Mouse (Mus musculus) right cerebral cortex, postnatal 25 days (tissue): ENCODE data around the gene Necab3.

Experiments used
- DNase-seq: peaks from one replicate; pipeline ENCODE4 v3.0.0; 2022

Gene Necab3

DNA sequence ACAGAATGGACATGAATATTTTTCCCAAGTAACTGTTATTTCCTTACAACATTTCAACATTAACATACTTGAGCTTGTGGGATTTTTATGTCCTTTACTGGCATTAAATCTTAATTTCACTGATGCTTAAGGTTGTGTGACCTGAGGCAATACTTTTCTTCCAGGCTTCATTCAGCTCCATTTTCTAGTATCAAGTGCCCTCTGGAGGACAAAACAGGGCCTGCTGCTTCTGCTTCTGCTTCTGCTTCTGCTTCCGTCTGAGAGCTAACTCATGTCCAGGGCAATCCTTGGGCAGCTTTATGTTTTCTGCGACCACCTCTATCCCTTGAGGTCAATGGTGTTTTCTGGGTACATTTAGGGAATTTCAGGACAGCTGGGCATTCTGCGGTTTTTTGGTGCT, 19.0 kb downstream of the Necab3 start:
- DNase-seq = no peak

DNA sequence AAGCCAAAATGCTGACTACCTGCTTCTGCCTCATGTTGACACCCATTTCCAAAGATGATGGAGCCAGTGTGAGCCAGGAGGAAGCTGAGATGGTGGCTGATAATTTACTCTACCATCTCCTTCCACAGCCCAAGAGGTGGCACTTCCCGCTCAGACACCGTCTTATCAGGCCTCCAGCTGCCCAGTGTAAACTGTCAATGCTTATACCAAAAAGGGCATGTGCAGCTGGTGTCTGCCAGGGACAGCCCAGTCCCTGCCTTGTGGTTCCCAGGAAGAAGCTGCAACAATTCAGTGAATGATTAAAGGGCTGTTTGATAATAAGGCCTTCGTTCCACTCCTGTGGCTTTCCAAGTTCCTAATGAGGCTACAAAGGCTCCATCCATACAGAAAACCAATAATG, 20.0 kb downstream of the Necab3 start:
- DNase-seq = no peak

DNA sequence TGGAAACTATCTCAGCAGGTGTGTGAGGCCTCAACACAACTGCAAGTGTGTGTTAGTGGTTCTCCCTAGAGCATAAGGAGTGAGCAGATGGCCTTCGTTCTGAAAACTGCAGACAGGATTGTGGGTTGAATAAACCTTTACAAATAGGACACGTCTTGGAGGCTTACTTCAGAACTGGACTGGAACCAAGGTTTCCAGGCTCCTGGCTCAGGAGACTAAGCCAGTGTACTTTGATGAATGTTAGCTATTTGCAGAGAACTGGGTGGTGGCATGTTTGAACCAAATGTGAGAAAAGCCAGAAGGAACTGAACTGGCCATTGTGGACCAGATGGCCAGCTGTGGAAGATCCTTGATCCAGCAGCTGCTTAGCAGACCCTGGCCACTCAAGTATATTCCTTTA, 20.4 kb downstream of the Necab3 start:
- peak; percentile 71 for DNase-seq

DNA sequence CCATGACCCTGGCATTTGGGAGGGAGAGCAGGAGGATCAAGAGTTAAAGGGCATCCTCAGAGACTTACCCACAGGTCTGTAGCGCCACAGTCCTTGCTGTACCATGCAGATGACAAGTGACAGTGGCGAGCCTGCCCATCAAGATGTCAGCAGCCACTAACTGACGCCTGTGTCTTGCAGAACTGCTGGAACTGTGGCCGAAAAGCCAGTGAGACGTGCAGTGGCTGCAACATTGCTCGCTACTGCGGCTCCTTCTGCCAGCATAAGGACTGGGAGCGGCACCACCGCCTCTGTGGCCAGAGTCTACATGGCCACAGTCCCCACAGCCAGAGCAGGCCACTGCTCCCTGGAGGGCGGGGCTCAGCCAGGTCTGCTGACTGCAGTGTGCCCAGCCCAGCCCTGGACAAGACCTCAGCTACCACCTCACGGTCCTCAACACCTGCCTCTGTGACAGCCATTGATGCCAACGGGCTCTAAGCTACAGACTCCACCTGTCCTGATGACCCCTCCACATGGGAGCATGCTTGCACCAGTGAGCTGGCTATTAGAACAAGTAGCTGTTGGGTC, 23.9 kb downstream of the Necab3 start:
- no peak for DNase-seq

DNA sequence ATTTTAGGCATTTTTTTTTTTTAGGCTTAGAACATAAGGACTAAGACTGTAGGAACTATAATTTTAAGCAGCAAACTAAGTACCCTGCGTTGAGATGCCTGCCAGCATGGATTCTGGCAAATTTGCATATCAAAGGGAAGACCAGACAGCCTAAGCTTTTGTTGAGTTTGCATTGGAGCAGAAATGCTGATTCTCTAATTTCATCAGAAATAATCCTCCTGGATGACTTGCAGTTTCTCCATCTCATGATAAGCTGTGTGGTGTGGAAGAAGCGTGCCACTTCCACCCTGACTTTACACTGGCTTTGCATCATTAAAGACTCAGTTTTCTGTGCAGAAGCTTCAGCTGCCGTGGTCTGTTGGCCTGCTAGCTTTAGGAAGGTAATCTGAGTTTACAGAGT, 25.8 kb downstream of the Necab3 start:
- DNase-seq = no peak

DNA sequence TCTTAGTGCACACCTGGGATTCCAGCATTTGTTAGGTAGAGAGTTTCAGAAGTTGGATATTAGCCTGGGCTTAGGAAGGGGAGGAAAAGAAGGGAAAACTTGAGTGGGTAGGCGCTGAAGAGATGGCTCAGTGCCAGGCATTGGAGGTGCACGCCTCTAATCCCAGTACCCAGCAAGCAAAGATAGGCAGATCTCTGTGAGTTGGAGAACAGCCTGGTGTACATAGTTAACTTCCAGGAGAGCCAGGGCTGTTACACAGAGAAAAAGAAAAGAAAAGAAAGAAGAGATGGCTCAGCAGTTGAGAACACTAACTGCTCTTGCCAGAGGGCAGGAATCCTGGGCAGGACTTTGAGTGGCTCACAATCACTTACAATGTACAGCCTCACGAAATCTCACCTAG, 32.2 kb downstream of the Necab3 start:
- DNase-seq = no peak

DNA sequence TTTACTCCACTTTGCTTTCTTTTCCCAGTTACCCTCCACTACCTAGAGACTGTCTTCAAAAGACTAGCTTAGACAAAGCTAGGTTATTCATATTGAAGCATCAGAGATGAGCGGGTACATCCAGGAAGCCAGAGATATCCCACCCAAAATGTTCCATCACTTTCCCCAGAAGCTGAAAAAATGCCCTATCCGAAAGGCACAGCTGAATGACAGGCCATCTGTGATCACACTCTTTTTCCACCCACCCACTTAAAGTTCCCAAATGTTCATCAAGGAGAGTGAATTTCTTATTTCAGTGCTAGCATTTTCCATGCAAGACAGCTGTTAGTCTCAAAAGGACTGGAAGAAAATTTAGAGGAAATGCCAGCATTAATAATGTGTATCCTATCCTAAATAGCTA, 33.4 kb downstream of the Necab3 start:
- DNase-seq = no peak

DNA sequence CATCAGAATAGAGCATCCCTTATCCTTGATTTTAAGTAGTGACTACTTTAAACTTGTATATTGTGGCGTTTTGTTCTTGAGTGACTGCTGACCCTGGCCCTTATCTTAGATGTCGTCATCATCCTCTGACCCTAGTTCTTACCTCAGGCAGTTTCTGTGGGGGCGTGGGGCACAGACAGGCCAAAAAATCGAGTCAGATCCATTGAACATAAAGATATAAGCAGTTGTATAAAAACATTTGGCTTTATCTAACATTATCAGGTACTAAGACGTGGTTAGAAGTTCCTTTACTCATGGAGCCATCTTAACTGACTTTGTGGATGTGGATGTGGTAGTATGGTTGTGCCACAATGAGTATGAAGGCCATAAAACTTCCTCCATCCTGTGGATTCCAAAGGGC, 36.4 kb downstream of the Necab3 start:
- no peak for DNase-seq

DNA sequence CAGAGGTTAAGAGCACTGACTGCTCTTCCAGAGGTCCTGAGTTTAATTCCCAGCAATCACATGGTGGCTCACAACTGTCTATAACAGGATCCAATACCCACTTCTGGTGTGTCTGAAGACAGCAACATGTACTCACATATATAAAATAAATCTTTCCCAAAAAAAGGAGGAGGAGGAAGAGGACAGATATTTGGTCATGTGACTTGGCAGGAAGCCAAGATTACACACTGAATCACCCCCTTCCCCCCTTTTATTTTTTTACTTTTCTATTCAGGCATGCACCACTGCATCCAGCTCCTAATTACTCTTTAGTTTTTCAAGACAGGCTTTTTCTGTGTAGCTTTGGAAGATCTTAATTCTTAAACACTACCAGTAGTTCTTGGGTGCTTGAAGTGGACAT, 37.2 kb downstream of the Necab3 start:
- no peak for DNase-seq

DNA sequence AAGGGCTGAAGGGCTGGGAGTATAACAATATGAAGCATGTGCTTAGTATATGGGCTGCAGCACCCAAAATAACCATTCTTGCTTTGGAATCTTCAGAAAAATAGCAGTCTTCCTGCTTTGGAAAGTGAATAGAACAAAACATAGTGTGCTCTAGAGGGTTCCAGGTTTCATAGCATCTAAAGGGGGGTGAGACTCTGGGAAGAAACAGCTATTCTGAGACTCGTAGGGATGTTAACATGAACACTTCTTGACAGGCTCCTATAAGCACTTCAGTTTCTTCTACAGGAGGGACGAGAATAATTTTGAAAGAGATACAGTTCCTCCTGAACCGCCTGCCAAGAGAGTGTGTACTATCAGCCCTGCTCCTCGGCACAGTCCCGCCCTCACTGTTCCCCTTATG, 41.3 kb downstream of the Necab3 start:
- DNase-seq = no peak

DNA sequence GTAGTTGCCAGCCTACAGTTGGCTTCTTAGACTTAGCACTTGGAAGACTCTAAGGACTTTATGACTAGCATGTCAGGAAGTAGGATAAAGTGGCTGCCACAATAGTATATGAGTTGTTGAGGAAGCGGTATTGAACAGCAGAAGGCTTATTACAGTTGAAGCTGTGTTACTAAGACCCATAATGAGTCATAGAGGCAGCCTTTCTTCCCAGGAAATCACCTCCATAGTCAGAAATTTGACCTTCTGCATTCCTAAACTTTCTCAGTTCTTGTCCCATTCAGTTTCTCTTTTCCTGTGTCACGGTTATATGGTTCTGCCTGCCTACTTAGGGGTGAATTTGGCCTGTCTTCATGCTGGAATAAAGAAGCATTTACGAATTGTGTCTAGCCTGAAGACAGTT, 41.7 kb downstream of the Necab3 start:
- no peak for DNase-seq

DNA sequence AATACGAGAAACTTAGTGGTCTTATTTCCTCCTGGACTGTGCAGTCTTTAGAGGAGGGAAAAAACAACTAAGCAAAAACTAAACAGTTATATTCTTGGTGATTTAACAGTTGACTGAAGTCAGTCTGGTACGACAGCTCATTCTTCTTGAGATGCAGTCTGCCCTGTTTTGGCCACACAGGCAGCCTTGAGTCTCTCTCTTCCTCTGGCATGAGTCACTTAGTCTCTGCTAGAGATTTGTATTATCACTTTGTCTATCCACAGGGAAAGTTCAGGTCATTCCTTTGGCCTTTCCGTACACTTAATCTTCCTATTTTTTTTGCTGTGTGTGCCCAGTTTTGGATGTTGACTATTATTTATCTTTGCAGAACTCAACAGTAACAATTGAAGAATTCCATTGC, 48.5 kb downstream of the Necab3 start:
- DNase-seq = no peak

DNA sequence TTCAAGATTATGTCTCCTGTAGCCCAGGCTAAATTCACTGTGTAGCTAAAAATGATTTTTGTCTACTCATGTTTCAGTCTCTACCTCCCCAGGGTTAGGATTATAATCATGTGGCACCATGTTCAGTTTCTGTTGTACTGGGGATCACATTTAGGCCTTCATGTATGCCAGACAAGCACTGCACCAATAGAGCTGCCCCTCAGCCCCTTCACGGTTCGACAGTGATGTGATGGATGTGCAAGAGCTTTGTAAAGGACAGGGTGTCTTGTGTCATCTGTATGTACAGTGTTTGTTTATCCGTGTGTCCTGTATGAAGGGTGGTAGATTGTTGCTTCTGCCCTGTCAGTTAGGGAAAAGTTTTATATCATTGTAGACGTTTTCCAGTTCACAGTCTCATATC, 50.2 kb downstream of the Necab3 start:
- DNase-seq = no peak

DNA sequence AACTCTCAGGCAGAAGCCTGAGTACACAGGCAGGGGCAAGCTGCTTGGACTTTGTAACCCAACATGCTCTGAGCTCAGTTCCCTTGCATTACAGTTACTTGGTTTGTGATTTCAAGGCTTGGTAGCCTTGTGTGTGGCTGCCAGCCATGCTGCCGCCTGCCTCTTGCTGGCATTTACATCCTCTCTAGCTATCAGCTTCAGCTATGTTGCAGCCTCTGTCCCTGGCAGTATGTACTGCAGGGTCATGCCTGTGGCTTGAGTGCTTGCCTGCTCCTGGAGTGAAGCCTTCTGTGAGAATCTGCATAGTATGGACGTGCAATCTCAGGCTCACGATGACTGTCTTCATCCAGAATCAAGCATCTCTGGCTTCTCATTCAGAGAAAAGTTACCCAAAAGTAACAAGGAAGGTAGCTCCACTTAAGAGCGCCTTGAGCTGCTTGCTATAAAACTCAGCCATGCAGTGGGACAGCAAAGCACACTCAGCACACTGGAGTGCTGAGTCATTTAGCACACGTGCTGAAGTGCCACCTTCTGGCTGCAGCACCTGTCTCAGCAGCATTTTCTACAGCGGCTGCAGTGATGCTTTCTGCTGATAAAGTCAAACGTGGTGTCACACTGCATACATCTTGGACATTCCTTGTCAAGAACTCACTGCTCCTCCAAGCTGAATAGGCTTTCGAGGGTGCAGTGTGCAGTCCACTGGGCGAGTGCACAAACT, 51.0 kb downstream of the Necab3 start:
- peak; percentile 48 for DNase-seq

DNA sequence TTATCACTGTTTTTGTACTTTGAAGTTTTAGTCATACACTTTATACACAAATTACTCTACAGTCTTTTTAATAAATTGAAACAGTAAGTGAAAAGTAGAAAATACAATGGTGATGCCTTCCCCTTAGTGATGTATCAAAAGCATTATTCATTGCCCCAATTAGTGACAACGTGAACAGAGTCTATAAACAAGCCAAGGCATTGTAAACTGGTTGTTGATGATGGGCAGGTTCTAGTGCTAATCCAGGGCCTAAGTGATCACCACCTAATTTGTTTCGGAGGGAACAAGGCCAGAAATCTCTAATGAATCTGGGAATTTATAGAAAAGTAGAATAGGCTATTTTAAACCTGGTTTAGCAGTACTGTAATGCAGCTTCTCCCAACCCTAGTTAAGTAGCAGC, 51.6 kb downstream of the Necab3 start:
- DNase-seq = no peak

DNA sequence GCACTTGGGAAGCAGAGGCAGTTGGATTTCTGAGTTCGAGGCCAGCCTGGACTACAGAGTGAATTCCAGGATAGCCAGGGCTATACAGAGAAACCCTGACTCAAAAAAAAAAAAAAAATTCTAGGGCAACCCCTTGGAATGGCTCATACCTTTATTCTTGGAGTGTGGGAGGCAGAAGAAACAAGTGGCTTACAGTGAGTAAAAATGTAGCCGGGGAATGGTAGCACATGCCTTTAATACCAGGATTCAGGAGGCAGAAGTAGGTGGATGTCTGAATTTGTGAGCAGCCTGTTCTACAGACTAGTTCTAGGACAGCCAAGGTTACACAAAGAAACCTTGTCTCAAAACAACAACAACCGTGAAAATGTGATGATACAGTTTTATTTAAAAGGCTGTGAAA, 57.9 kb downstream of the Necab3 start:
- no peak for DNase-seq

DNA sequence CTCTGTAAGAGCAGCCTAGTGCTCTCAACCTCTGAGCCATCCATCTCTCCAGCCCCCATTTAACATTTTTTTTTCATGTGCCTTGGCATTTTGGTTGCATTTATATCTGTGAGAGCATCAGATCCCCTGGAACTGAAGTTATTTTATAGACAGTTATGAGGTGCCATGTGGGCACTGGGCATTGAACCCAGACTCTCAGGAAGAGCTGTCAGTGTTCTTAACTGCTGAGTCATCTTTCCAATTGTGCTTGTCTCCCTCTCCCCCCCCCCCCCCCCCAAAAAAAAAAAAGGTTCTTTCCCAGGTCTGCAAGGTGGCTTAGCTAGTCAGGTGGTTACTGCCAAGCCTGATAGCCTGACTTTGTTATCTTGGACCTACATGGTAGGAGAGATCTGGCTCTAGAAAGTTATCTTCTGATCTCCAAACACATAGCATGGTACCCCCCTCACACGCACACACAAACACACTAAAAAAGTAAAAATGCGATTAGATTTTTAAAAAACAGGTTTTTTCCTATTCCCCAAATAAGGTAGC, 58.9 kb downstream of the Necab3 start:
- DNase-seq = no peak

DNA sequence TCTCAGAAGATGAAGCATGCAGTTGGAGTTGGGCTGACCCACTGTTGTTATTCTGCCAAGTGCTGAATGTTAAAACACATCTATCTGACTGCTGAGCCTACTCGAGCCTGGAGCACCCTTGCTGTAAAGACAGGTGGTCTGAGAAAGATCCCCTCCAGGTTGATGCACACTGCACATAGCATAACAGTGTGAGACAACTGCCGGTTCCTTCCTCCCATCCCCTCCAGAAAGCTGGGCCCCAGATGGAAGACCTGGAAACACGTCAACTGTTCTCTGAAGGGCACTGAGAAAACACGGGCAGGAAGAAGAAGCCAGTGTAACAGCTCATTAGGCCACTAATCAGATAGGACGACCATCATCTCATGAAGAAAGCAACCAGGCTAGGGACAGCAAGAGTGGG, 60.1 kb downstream of the Necab3 start:
- DNase-seq = no peak

DNA sequence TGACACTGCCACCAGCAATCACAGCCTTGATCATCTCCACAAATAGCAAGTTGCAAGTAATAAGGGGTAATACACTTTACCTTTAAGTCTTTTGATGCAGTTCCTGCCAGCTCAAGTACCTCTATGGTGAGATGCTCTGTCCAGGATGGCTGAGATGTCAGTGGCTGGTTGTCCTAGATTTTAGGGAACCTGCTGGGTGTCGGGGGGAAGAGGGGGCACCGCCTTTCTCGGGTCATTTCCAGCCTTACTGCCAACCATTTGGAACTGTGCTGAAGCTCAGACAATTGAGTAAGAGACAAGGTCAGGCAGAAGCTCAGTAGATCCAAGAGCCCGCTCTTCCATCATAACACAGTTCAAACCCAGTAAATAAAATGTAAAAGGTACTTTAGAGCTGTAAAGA, 63.7 kb downstream of the Necab3 start:
- no peak for DNase-seq
